Mouse (Mus musculus) liver, embryonic 14.5 days (tissue): ENCODE measurements around the gene Msi2.

Experiments
- CTCF ChIP-seq: IDR thresholded peaks from 2 replicates; pipeline ENCODE4 v1.5.1; 2016; ENCODE audit warnings: antibody characterized with exemption, low read depth, control low read depth
- EP300 ChIP-seq: IDR thresholded peaks from 2 replicates; pipeline ENCODE4 v1.6.1; 2016; ENCODE audit warnings: antibody characterized with exemption, low read depth

DNA sequence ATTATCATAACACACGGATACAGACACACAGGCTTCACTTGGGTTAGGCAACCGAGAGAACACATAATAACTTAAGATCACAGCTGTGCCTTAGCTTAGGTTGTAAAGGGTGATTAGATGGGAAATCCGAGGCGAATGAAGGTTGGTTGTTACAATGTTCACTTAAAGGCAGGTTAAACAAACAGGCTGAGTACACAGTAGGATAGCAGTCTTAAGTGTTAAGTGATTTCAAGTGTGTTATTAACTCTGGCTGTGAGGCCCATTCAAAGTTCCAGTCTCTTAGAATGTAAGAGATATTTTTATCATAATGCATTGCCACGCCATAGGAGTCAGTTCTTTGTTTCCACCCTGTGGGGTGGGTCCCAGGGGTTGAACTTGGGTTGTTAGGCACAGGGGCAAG is 383.4 kb downstream of the Msi2 start:
- TF ChIP-seq CTCF (no peak), EP300 (no peak)
